Comparison of ENCODE assay signal across 9 mouse cellular contexts in the genomic region with DNA sequence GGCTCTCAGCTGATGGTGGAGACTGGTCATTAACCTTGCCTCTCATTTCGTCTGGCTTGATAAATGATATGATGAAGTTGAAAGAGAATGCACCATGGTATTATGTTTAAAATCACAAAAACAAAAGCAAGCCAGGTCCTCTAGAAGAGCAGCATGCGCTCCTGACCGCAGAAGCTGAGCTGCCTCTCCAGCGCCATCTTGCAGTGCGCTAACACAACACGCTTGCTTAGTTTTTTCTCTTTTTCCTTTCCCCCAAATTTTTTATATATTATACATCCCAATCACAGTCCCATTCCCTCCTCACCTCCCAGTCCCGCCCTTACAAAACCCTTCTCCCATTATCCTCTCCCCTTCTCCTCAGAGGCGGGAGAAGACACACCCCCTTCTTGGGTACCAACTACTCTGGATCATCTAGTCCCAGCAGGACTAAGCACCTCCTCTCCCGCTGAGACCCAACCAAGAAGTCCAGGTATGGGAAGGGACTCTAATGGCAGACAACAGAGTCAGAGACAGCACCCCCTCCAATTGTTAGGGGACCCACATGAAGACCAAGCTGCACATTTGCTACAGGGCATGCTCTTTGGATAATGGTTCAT. TPM values are rescaled to one million over a fixed set of nuclear protein-coding genes. Genes with fewer than 3 reads are reported as not detected.
DNase-seq lines count a peak whose midpoint lies in the region; ATAC-seq and TF ChIP-seq lines count a peak whose summit lies in the region.
"Had no signal": no experiment of that assay in that cellular context is flagged by ENCODE, and none has a peak within 500 bp of the region (broad histone marks: within the 10 kb centered on the region; RNA-seq: fewer than 3 reads in every experiment).

No protein-coding gene starts in this region.

- H3K4me1 ChIP-seq in intestine, embryonic 16.5 days (ENCODE audit: control insufficient read depth, insufficient read depth, low read length) = peaks cover 5% of the 10 kb centered on the region
- peaks cover 16% of the 10 kb centered on the region; the same call in 1 of the 2 replicates for H3K4me1 ChIP-seq in neural tube, embryonic 15.5 days

- no peak for DNase-seq in gastrocnemius, adult 2 months
- DNase-seq in gastrocnemius, postnatal 4 days (ENCODE audit: low spot score in 2 of 2) = no peak
- DNase-seq in right cerebral cortex, postnatal 10 days (ENCODE audit: low spot score in 2 of 2) = peak; percentile 55 to 64
- DNase-seq in right cerebral cortex, adult 18-20 months = no peak
- DNase-seq in spleen, postnatal 14 days (ENCODE audit: low spot score in 2 of 2) = no peak
- no peak for DNase-seq in urinary bladder, postnatal 25 days (ENCODE audit: low spot score)

- peaks cover 17% of the 10 kb centered on the region; the same call in 1 of the 2 replicates for H3K27me3 ChIP-seq in intestine, embryonic 16.5 days (replicated peaks; ENCODE audit: control insufficient read depth, insufficient read depth, low read length)
- H3K27me3 ChIP-seq in neural tube, embryonic 15.5 days (replicated peaks) = no peaks in the 10 kb centered on the region

- H3K9ac ChIP-seq in intestine, embryonic 16.5 days (ENCODE audit: low read depth, low read length) = no peak overlapping the region; the same call in 1 of the 2 replicates
- peak overlapping the region; percentile 60 for H3K9ac ChIP-seq in neural tube, embryonic 15.5 days (replicated peaks)

- no peaks in the 10 kb centered on the region for H3K36me3 ChIP-seq in intestine, embryonic 16.5 days (ENCODE audit: control insufficient read depth, insufficient read depth, low read length)
- no peaks in the 10 kb centered on the region for H3K36me3 ChIP-seq in neural tube, embryonic 15.5 days

- H3K4me3 ChIP-seq in gastrocnemius, adult 2 months = peak overlapping the region; percentile 77
- H3K4me3 ChIP-seq in intestine, embryonic 16.5 days (ENCODE audit: low read length) = peak overlapping the region; percentile 40
- H3K4me3 ChIP-seq in neural tube, embryonic 15.5 days (replicated peaks) = peak overlapping the region; percentile 50

- H3K9me3 ChIP-seq in intestine, embryonic 16.5 days (ENCODE audit: control insufficient read depth, low read length) = no peaks in the 10 kb centered on the region
- H3K9me3 ChIP-seq in neural tube, embryonic 15.5 days (replicated peaks) = no peaks in the 10 kb centered on the region

- peak overlapping the region; percentile 72 for H3K4me2 ChIP-seq in intestine, embryonic 16.5 days (ENCODE audit: low read depth, low read length)
- peak overlapping the region; percentile 74 for H3K4me2 ChIP-seq in neural tube, embryonic 15.5 days

- intact Hi-C loops in gastrocnemius, adult 2 months (cut with DNase I) = loop anchor here (2.0 kb wide), 1 partner anchor 41 kb away; no protein-coding TSS in a partner anchor

- TF ChIP-seq CTCF in gastrocnemius, adult 2 months (IDR thresholded peaks at IDR 0.05) = peak; percentile 37; the same call in 1 of the 2 replicates

- H3K27ac ChIP-seq in gastrocnemius, adult 2 months = peak overlapping the region; percentile 91
- no peak overlapping the region for H3K27ac ChIP-seq in intestine, embryonic 16.5 days (ENCODE audit: low read length)
- H3K27ac ChIP-seq in neural tube, embryonic 15.5 days (replicated peaks) = peak overlapping the region; percentile 85

- 20% methylated on average over 9 of the region's 9 CpGs for WGBS in intestine, embryonic 16.5 days
- WGBS in neural tube, embryonic 15.5 days = 17% methylated on average over 9 of the region's 9 CpGs

- no peak for ATAC-seq in intestine, embryonic 16.5 days
- ATAC-seq in neural tube, embryonic 15.5 days (ENCODE audit: low FRiP score) = peak; percentile 75

RNA-seq across cellular contexts. Expression of a gene that starts 0.4 kb away (rescaled TPM):
- 10 to 100 TPM; 27.8 to 31.8 TPM for total RNA-seq in gastrocnemius, adult 2 months (2021)
- total RNA-seq in gastrocnemius, postnatal 4 days (2021) = 10 to 100 TPM; 21.2 to 27.9 TPM
- polyA plus RNA-seq in intestine, embryonic 16.5 days (2015; fragmentation: Nextera tagmentation; extraction: Ambion mirVana) = 0.02 TPM in 2 replicates
- polyA plus RNA-seq in neural tube, embryonic 15.5 days (2015; fragmentation: Nextera tagmentation; extraction: Ambion mirVana) = 3.5 and 4.2 TPM in 2 replicates

RNA-seq across cellular contexts. Expression of a gene that starts 43.5 kb away (rescaled TPM):
- total RNA-seq in gastrocnemius, adult 2 months (2021) = not detected
- not detected for total RNA-seq in gastrocnemius, postnatal 4 days (2021)
- 0.06 TPM in 1 of 2 replicates, not detected in the other for polyA plus RNA-seq in intestine, embryonic 16.5 days (2015; fragmentation: Nextera tagmentation; extraction: Ambion mirVana)
- polyA plus RNA-seq in neural tube, embryonic 15.5 days (2015; fragmentation: Nextera tagmentation; extraction: Ambion mirVana) = 0.04 TPM in 1 of 2 replicates, not detected in the other
- polyA plus RNA-seq: small intestine, adult 2 months had no signal

Comparison
In these comparisons a context has a peak if more than half of its experiments do, and no peak if none do; other contexts are left out.
1. DNase-seq: peak in right cerebral cortex, postnatal 10 days (2 of 2); none in gastrocnemius, adult 2 months (single experiment), gastrocnemius, postnatal 4 days (0 of 2), right cerebral cortex, adult 18-20 months (single experiment), spleen, postnatal 14 days (0 of 2) and urinary bladder, postnatal 25 days (single experiment).
2. Peak in every context shown above with its lines, with median percentiles within 50 percentile points of each other: H3K4me3 ChIP-seq.